Mouse (Mus musculus) limb, embryonic 12.5 days (tissue): ENCODE measurements at regions not wholly inside any gene's neighbourhood (a gene's known extent, or its start where the extent isn't known, plus 50 kb on each side); places are given as distances from the start of the nearest gene placed in this dataset.

Source experiments
- ATAC-seq: fragments of 200-750 bp; cut with Nextera tagmentation; 2 replicates; pipeline ENCODE4 v1.8.0; 2017; ENCODE audit warnings: low read depth, moderate TSS enrichment; ENCODE audit not compliant: insufficient number of reproducible peaks, insufficient read depth, low FRiP score, low TSS enrichment
- H3K27ac ChIP-seq: fragments of 300-500 bp; sonication (generic); 2 replicates; pipeline ENCODE4 v1.5.1; 2016; ENCODE audit warnings: mild to moderate bottlenecking, moderate library complexity
- H3K27me3 ChIP-seq: fragments of 300-500 bp; sonication (generic); 2 replicates; pipeline ENCODE4 v1.6.1; 2016; ENCODE audit warnings: mild to moderate bottlenecking, moderate library complexity
- H3K36me3 ChIP-seq: fragments of 300-500 bp; sonication (generic); 2 replicates; pipeline ENCODE4 v1.6.1; 2016; ENCODE audit warnings: mild to moderate bottlenecking, moderate library complexity
- H3K4me1 ChIP-seq: fragments of 300-500 bp; sonication (generic); replicated peaks from 2 replicates; pipeline ENCODE4 v1.6.1; 2016
- H3K4me2 ChIP-seq: fragments of 300-500 bp; sonication (generic); 2 replicates; pipeline ENCODE4 v1.6.1; 2016; ENCODE audit warnings: mild to moderate bottlenecking, moderate library complexity
- H3K4me3 ChIP-seq: fragments of 300-500 bp; sonication (generic); replicated peaks from 2 replicates; pipeline ENCODE4 v1.5.1; 2016; ENCODE audit warnings: mild to moderate bottlenecking
- H3K9ac ChIP-seq: fragments of 300-500 bp; sonication (generic); replicated peaks from 2 replicates; pipeline ENCODE4 v1.6.1; 2016; ENCODE audit warnings: mild to moderate bottlenecking, moderate library complexity
- H3K9me3 ChIP-seq: fragments of 300-500 bp; sonication (generic); 2 replicates; pipeline ENCODE4 v1.6.1; 2016; ENCODE audit warnings: mild to moderate bottlenecking, moderate library complexity
- WGBS: fragments of 180-500 bp; shearing (Covaris S2); methylation state at CpG from one replicate; pipeline ENCODE4 v1.1.7; 2016; 5-methylcytosine and 5-hydroxymethylcytosine counted together

GRCm38 (mm10) chr9:47374086-47374485 is 155.9 kb upstream of the Cadm1 start:
- H3K9ac ChIP-seq, result no peak overlapping the region
- H3K4me3 ChIP-seq, result no peak overlapping the region
- 0 out of 2 replicates have a peak, but pooled peaks cover 3% of the 10 kb centered on the region for H3K27me3 ChIP-seq
- ATAC-seq, result no peak
- no peak overlapping the region for H3K27ac ChIP-seq
- H3K36me3 ChIP-seq, result no peaks in the 10 kb centered on the region
- no peak overlapping the region for H3K4me2 ChIP-seq
- H3K4me1 ChIP-seq, result peaks cover 6% of the 10 kb centered on the region
- no peaks in the 10 kb centered on the region for H3K9me3 ChIP-seq
- WGBS, result 94% methylated on average over 7 of the region's 7 CpGs

DNA sequence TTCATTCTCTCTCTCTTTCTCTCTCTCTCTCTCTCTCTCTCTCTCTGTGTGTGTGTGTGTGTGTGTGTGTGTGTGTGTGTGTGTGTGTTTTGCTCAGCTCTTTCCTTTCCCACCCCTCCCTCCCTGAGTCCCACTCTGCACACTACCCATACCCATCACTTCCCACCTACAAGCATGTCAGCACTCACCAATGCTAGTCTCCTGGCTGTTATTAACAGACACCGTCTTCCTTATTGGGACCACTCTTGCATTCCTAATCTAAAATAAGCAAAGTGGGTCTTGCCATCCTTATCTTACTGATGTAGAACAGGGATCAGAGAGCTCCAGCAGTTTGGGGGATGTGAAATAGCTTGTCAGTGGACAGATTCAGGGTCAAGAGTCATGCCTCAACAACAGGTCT is 153.3 kb upstream of the Cadm1 start:
- no peak overlapping the region for H3K4me3 ChIP-seq
- H3K27me3 ChIP-seq, result 0 out of 2 replicates have a peak, but pooled peaks cover 3% of the 10 kb centered on the region
- no peaks in the 10 kb centered on the region for H3K9me3 ChIP-seq
- H3K9ac ChIP-seq, result no peak overlapping the region
- ATAC-seq, result no peak
- no peaks in the 10 kb centered on the region for H3K36me3 ChIP-seq
- no peak overlapping the region for H3K27ac ChIP-seq
- H3K4me2 ChIP-seq, result no peak overlapping the region
- H3K4me1 ChIP-seq, result peaks cover 4% of the 10 kb centered on the region; the same call in 1 of the 2 replicates
- WGBS, result 68% methylated on average over 1 of the region's 1 CpGs

DNA sequence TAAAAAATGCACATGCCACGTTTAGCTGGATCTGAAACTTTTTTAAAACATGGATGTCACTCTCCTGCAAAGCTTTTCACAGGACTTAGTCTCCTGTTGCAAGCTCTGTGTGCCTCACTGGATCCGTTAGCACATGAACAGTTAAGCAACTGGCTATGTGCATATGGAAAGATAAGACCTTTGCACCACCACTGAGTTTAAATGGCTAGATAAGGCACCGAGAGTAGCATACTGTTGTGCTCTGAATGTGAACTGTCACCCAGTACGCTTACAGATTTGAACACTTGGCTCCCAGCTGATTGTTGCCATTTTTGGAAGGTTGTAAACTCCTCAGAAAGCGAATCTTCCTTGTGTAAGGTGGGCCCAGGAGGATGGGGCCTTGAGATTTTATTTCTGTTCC is 151.4 kb upstream of the Cadm1 start:
- no peaks in the 10 kb centered on the region for H3K9me3 ChIP-seq
- no peaks in the 10 kb centered on the region for H3K27me3 ChIP-seq
- no peak overlapping the region for H3K4me2 ChIP-seq
- no peak for ATAC-seq
- H3K27ac ChIP-seq, result no peak overlapping the region
- WGBS, result 83% methylated on average over 5 of the region's 5 CpGs
- no peaks in the 10 kb centered on the region for H3K36me3 ChIP-seq
- H3K4me1 ChIP-seq, result peaks cover 4% of the 10 kb centered on the region; the same call in 1 of the 2 replicates
- no peak overlapping the region for H3K4me3 ChIP-seq
- no peak overlapping the region for H3K9ac ChIP-seq

DNA sequence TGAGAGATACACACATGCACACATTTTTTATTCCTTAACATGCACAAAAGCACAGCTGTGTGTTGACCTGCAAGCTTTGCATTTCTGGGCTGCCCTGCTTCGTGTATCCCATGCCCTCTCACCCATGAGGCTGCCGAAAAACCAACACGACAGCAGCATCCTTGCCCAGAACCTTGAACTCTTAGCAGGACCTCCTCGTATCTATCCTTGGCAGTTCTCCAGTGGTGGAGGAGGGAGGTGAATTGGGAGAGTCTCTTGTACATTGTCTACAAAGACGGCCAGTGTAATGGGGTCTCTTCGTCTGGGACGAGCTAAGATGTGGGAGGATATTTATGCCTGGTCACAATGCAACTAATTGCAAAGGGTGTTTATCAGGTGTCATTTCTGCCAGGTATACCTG is 149.6 kb upstream of the Cadm1 start:
- Histone ChIP-seq H3K27ac (no peak overlapping the region), H3K4me3 (no peak overlapping the region), H3K4me1 (peaks cover 14% of the 10 kb centered on the region), H3K36me3 (no peaks in the 10 kb centered on the region), H3K9ac (no peak overlapping the region), H3K27me3 (no peaks in the 10 kb centered on the region), H3K9me3 (no peaks in the 10 kb centered on the region), H3K4me2 (no peak overlapping the region)
- WGBS, result 80% methylated on average over 7 of the region's 7 CpGs
- no peak for ATAC-seq

GRCm38 (mm10) chr9:47384185-47384854 is 145.7 kb upstream of the Cadm1 start:
- Histone ChIP-seq H3K4me3 (no peak overlapping the region), H3K4me1 (peaks cover 10% of the 10 kb centered on the region), H3K36me3 (no peaks in the 10 kb centered on the region), H3K9ac (no peak overlapping the region), H3K27ac (no peak overlapping the region), H3K9me3 (no peaks in the 10 kb centered on the region), H3K27me3 (peaks cover 18% of the 10 kb centered on the region), H3K4me2 (no peak overlapping the region)
- WGBS, result 30% methylated on average over 4 of the region's 4 CpGs
- ATAC-seq, result no peak; the same call in 1 of the 2 replicates

GRCm38 (mm10) chr9:47386646-47387045 is 143.3 kb upstream of the Cadm1 start:
- no peak overlapping the region for H3K4me3 ChIP-seq
- peaks cover 10% of the 10 kb centered on the region for H3K4me1 ChIP-seq
- no peak for ATAC-seq
- H3K27ac ChIP-seq, result no peak overlapping the region
- peaks cover 18% of the 10 kb centered on the region for H3K27me3 ChIP-seq
- H3K4me2 ChIP-seq, result no peak overlapping the region
- 83% methylated on average over 11 of the region's 11 CpGs for WGBS
- H3K9ac ChIP-seq, result no peak overlapping the region
- no peaks in the 10 kb centered on the region for H3K9me3 ChIP-seq
- no peaks in the 10 kb centered on the region for H3K36me3 ChIP-seq

DNA sequence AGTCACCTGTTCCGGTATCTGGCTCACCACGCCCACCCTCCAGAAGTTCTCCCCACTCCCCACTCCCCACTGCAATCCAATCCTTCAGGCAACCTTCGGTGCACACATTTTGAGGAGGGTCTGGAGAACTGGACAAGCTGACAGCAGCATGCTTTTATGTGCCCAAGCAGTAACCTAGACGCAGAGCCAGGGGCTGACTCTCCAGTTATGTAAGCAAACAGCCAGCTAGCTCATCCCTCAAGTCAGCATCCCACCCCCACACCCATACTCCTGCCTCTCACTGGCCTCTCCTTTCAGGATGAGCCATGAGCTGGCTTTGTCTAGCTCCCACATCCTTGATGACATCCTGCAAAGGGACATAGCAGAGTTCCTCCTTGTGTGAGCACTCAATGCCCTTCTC is 142.8 kb upstream of the Cadm1 start:
- H3K27ac ChIP-seq, result no peak overlapping the region
- 56% methylated on average over 4 of the region's 4 CpGs for WGBS

GRCm38 (mm10) chr9:47387716-47388300 is 142.2 kb upstream of the Cadm1 start:
- Histone ChIP-seq H3K4me3 (no peak overlapping the region), H3K4me1 (peaks cover 10% of the 10 kb centered on the region), H3K9me3 (no peaks in the 10 kb centered on the region), H3K4me2 (no peak overlapping the region), H3K27me3 (peaks cover 21% of the 10 kb centered on the region), H3K9ac (no peak overlapping the region), H3K27ac (no peak overlapping the region), H3K36me3 (no peaks in the 10 kb centered on the region)
- WGBS, result 48% methylated on average over 8 of the region's 8 CpGs
- no peak for ATAC-seq

More for the DNA sequence above, 142.8 kb upstream of the Cadm1 start:
- H3K9ac ChIP-seq, result no peak overlapping the region
- no peak; the same call in 1 of the 2 replicates for ATAC-seq
- H3K4me1 ChIP-seq, result peaks cover 10% of the 10 kb centered on the region
- no peak overlapping the region for H3K4me2 ChIP-seq
- no peak overlapping the region for H3K4me3 ChIP-seq
- H3K9me3 ChIP-seq, result no peaks in the 10 kb centered on the region
- peaks cover 18% of the 10 kb centered on the region for H3K27me3 ChIP-seq
- no peaks in the 10 kb centered on the region for H3K36me3 ChIP-seq

- H3K36me3 ChIP-seq, result no peaks in the 10 kb centered on the region
- WGBS, result 94% methylated on average over 6 of the region's 6 CpGs
Measured at GRCm38 (mm10) chr9:47389901-47390300, 140.1 kb upstream of the Cadm1 start.

GRCm38 (mm10) chr9:47391669-47392068 is 138.3 kb upstream of the Cadm1 start:
- H3K9ac ChIP-seq, result no peak overlapping the region
- 84% methylated on average over 5 of the region's 5 CpGs for WGBS
- no peak for ATAC-seq
- H3K36me3 ChIP-seq, result no peaks in the 10 kb centered on the region
- H3K4me3 ChIP-seq, result no peak overlapping the region
- no peak overlapping the region for H3K27ac ChIP-seq
- no peak overlapping the region for H3K4me2 ChIP-seq
- no peaks in the 10 kb centered on the region; the same call in 1 of the 2 replicates for H3K4me1 ChIP-seq
- peaks cover 17% of the 10 kb centered on the region for H3K27me3 ChIP-seq
- H3K9me3 ChIP-seq, result no peaks in the 10 kb centered on the region

More at GRCm38 (mm10) chr9:47389901-47390300, 140.1 kb upstream of the Cadm1 start:
- no peak overlapping the region for H3K4me2 ChIP-seq
- H3K4me3 ChIP-seq, result no peak overlapping the region
- no peak for ATAC-seq
- no peak overlapping the region for H3K27ac ChIP-seq
- H3K4me1 ChIP-seq, result no peaks in the 10 kb centered on the region; the same call in 1 of the 2 replicates
- peaks cover 21% of the 10 kb centered on the region for H3K27me3 ChIP-seq
- no peak overlapping the region for H3K9ac ChIP-seq
- no peaks in the 10 kb centered on the region for H3K9me3 ChIP-seq

DNA sequence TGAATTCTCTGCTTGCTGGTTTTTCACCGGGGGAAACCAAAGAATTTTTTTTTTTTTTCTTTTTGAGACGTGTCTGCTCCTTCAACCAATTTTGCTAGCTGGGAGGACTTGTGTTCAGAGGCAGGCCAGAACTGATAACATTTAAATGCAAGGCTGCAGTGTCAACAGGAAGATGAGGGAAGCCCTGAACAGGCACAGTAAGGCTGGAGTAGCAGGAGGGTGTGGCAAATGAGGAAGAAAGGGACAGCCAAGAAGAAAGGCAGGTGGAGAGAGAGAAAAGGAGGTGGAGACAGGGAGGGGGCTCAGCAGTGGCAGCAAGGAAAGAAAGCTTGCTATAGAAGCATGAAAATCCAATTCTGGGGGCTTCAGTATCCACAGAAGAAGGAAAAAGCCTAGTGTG is 130.4 kb upstream of the Cadm1 start:
- Histone ChIP-seq H3K9ac (no peak overlapping the region), H3K27me3 (peaks cover 32% of the 10 kb centered on the region)

More for the DNA sequence above, 130.4 kb upstream of the Cadm1 start:
- H3K4me1 ChIP-seq, result peaks cover 25% of the 10 kb centered on the region
- no peak overlapping the region for H3K4me2 ChIP-seq
- H3K4me3 ChIP-seq, result no peak overlapping the region
- H3K27ac ChIP-seq, result no peak overlapping the region
- H3K36me3 ChIP-seq, result no peaks in the 10 kb centered on the region
- WGBS, result 0% methylated on average over 2 of the region's 2 CpGs
- no peak for ATAC-seq
- no peaks in the 10 kb centered on the region for H3K9me3 ChIP-seq
